Mouse (Mus musculus) kidney, adult 2 months (tissue): ENCODE data around the gene Grk3.

Experiments used
- CTCF ChIP-seq: fragments of 200-500 bp; conservative IDR thresholded peaks from 2 replicates; pipeline ENCODE4 v1.5.1; 2011; ENCODE audit warnings: low read depth, mild to moderate bottlenecking, control low read depth, low read length, moderate library complexity, mixed read lengths; ENCODE audit not compliant: insufficient read depth, insufficient read length
- POLR2A ChIP-seq: fragments of 200-500 bp; IDR thresholded peaks from one replicate; pipeline ENCODE4 v1.6.1; 2011; ENCODE audit warnings: low read depth, low read length, control low read depth

- TF ChIP-seq CTCF (no peak), POLR2A (no peak)
Measured at GRCm38 (mm10) chr5:112997516-112998186, 17.9 kb downstream of the Grk3 start.
